Mouse (Mus musculus) monocyte, adult 5-6 weeks (primary cell): ENCODE data around the gene Fst. TPM values are rescaled to one million over a fixed set of nuclear protein-coding genes. Genes with fewer than 3 reads are reported as not detected.
A peak's percentile ranks its signal among the peaks of the same experiment; 100 is the strongest.

Experiments
- ATAC-seq: fragments of 153-309, 156-312 bp; replicated peaks from 2 replicates; pipeline ENCODE4 v1.8.0; 2017; ENCODE audit warnings: mild to moderate bottlenecking; ENCODE audit not compliant: low TSS enrichment, insufficient number of reproducible peaks, severe bottlenecking, poor library complexity, low FRiP score
- total RNA-seq: library from RNA; stranded (forward); fragments of 200-1000, 200-491, 200-594 nt; gene quantifications from 3 replicates; pipeline ENCODE4 v1.2.3, GENCODE M21; 2017

The Fst gene
- total RNA-seq, 1 experiment from 2014 or later = not detected

GRCm38 (mm10) chr13:114432491-114432890 is 26.3 kb downstream of the Fst start:
- ATAC-seq = no peak

GRCm38 (mm10) chr13:114425230-114425629 is 33.5 kb downstream of the Fst start:
- ATAC-seq = no peak

- no peak for ATAC-seq
Measured at GRCm38 (mm10) chr13:114420235-114420634, 38.5 kb downstream of the Fst start.

GRCm38 (mm10) chr13:114419364-114419763 is 39.4 kb downstream of the Fst start:
- no peak for ATAC-seq

DNA sequence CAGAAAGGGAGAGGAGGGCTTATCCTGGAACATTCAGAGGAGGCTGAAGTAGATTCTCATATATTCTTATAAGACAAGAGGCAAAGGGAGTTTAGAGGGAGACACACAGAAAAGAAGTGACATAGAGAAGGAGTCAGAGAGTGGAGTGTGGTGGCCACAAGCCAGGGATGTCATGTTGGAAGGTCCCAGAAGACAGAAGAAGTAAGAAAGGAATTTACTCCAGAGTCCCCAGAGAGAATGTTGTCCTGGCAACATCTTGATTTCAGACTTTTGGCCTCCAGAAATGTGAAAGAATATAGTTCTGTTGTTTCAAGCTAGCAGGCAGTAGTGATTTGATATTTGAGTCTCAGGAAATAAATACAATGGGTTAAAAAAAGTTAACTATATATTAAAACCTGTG is 46.4 kb downstream of the Fst start:
- ATAC-seq = no peak

- no peak for ATAC-seq
Measured at GRCm38 (mm10) chr13:114406866-114407265, 51.9 kb downstream of the Fst start.

- ATAC-seq = no peak
Measured at GRCm38 (mm10) chr13:114406424-114406823, 52.3 kb downstream of the Fst start.

DNA sequence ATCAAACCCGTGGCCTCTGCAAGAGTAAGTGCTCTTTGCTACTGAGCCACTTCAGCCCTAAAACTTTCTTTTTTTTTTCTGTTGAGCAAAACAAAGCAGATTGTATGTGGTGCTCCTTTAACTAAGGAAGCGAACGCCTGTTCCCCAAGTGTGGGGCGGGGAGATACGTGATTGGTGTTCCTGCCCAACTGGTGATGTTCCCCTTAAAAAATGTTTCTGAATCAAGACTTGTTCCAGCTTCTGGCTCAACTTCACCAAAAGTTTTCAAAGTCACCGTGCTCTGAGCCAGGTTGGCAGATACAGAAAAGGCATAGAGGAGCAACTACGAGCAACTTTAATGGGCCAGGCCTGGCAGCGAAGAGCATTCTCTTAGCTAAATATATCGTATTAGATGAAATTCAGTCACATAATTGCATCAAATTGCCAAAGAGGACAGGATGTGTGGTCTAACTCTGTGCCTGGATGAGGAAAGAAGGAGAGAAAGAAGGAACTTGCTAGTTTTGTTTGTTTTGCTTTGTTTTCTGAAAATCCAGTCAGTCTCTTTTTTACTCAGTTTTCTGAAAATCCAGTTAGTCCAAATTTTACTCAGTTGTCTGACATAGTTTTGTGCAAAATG is 53.5 kb downstream of the Fst start:
- ATAC-seq = 0 out of 2 replicates have a peak, but pooled peaks have one; percentile 31

Other genes starting within 250 kb of the Fst start
- gene Ndufs4, start 70.7 kb downstream of the Fst start, total RNA-seq = 131 to 195 TPM (median 148 TPM) in 3 replicates